Mouse (Mus musculus): ENCODE data around the gene Tbr1. TPM values are rescaled to one million over a fixed set of nuclear protein-coding genes. Genes with fewer than 3 reads are reported as not detected.

The Tbr1 gene
- polyA plus RNA-seq, 1 experiment from 2014 or later, result 0.04 TPM

DNA sequence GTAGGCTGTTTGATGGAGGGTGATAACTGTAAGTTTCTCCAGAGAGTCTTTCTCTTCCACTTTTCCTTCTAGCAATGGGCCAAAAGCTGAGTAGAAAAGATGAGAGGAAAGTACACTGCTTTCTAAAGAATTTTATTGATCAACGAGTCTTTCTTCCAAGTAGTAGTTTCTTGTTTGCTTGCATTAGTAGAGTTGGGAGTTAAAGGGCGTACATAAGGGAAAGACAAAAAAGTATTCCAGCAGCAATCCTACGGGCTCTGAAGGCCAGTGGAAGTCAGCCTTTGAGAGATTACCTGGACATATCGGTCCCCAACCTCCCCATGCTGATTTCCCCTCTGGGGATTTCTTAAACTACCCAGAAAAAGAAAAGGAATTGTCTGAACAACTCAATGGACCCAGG lies 8.0 kb downstream of the Tbr1 start:
- DNase-seq (ENCODE audit: low spot score) (no peak), ATAC-seq (replicated peaks; ENCODE audit: low FRiP score, low read depth) (no peak)
- no peak for TF ChIP-seq CTCF (IDR thresholded peaks at IDR 0.05; ENCODE audit: low read depth)
- no peak overlapping the region for H3K4me3 ChIP-seq (replicated peaks; ENCODE audit: low read depth, low read length)
- no peak overlapping the region for H3K9ac ChIP-seq (ENCODE audit: low read depth, low read length)
- H3K4me2 ChIP-seq (ENCODE audit: low read length), result no peak overlapping the region
- 42% methylated on average over 4 of the region's 4 CpGs for WGBS
- H3K27me3 ChIP-seq (ENCODE audit: insufficient read depth, low read length), result peaks cover 79% of the 10 kb centered on the region
- H3K36me3 ChIP-seq (ENCODE audit: insufficient read depth, low read length), result no peaks in the 10 kb centered on the region
- peaks cover 19% of the 10 kb centered on the region for H3K4me1 ChIP-seq (replicated peaks; ENCODE audit: insufficient read depth, low read length)
- no peak overlapping the region for H3K27ac ChIP-seq
- no peaks in the 10 kb centered on the region for H3K9me3 ChIP-seq (replicated peaks; ENCODE audit: low read length)

DNA sequence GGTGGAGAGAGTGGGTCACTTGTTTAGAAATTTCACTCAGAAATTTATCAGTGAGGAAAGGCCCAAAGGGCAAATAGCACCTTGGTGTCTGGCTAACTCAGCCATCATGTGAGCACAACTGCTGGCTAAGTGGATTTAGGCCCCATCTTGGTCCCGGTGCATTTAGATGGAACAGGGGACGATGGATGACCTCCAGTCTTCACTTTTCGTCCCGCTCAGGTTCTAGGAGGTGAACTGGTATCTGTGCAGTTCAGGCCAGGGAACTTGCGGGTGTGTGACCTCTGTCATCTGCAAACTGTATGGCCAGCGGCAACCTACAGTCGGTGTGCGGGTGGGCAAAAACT lies 8.4 kb downstream of the Tbr1 start:
- WGBS, result 24% methylated on average over 8 of the region's 8 CpGs
- H3K27ac ChIP-seq, result no peak overlapping the region
- ATAC-seq (replicated peaks; ENCODE audit: low FRiP score, low read depth), result no peak

DNA sequence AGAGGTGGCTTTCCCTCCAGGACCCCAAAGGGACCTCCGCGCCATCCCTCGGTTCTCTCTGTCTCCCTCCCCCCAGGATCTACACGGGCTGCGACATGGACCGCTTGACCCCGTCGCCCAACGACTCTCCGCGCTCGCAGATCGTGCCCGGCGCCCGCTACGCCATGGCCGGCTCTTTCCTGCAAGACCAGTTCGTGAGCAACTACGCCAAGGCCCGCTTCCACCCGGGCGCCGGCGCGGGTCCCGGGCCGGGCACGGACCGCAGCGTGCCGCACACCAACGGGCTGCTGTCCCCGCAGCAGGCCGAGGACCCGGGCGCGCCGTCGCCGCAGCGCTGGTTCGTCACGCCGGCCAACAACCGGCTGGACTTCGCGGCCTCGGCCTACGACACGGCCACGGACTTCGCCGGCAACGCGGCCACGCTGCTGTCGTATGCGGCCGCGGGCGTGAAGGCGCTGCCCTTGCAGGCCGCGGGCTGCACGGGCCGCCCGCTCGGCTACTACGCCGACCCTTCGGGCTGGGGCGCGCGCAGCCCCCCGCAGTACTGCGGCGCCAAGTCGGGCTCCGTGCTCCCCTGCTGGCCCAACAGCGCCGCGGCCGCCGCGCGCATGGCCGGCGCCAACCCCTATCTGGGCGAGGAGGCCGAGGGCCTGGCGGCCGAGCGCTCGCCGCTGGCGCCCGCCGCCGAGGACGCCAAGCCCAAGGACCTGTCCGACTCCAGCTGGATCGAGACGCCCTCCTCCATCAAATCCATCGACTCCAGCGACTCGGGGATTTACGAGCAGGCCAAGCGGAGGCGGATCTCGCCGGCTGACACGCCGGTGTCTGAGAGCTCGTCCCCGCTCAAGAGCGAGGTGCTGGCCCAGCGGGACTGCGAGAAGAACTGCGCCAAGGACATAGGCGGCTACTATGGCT lies 9.0 kb downstream of the Tbr1 start:
- Histone ChIP-seq H3K9ac (ENCODE audit: low read depth, low read length) (peak overlapping the region; percentile 47), H3K4me2 (ENCODE audit: low read length) (peak overlapping the region; percentile 78), H3K36me3 (ENCODE audit: insufficient read depth, low read length) (no peaks in the 10 kb centered on the region), H3K27ac (no peak overlapping the region), H3K4me3 (replicated peaks; ENCODE audit: low read depth, low read length) (peak overlapping the region; percentile 44), H3K4me1 (replicated peaks; ENCODE audit: insufficient read depth, low read length) (peaks cover 21% of the 10 kb centered on the region), H3K9me3 (replicated peaks; ENCODE audit: low read length) (no peaks in the 10 kb centered on the region), H3K27me3 (ENCODE audit: insufficient read depth, low read length) (peaks cover 70% of the 10 kb centered on the region)
- ATAC-seq (replicated peaks; ENCODE audit: low FRiP score, low read depth) (peak; percentile 62), DNase-seq (ENCODE audit: low spot score) (peak; percentile 52)
- WGBS, result 2% methylated on average over 110 of the region's 121 CpGs
- peak; percentile 10; the same call in 1 of the 2 replicates for TF ChIP-seq CTCF (IDR thresholded peaks at IDR 0.05; ENCODE audit: low read depth)

More for the DNA sequence above, 8.4 kb downstream of the Tbr1 start:
- H3K4me3 ChIP-seq (replicated peaks; ENCODE audit: low read depth, low read length), result peak overlapping the region; percentile 44; the same call in 1 of the 2 replicates
- H3K27me3 ChIP-seq (ENCODE audit: insufficient read depth, low read length), result peaks cover 76% of the 10 kb centered on the region
- H3K9ac ChIP-seq (ENCODE audit: low read depth, low read length), result no peak overlapping the region
- H3K9me3 ChIP-seq (replicated peaks; ENCODE audit: low read length), result no peaks in the 10 kb centered on the region
- no peak for DNase-seq (ENCODE audit: low spot score)
- H3K36me3 ChIP-seq (ENCODE audit: insufficient read depth, low read length), result no peaks in the 10 kb centered on the region
- H3K4me2 ChIP-seq (ENCODE audit: low read length), result peak overlapping the region; percentile 78
- H3K4me1 ChIP-seq (replicated peaks; ENCODE audit: insufficient read depth, low read length), result peaks cover 21% of the 10 kb centered on the region
- TF ChIP-seq CTCF (IDR thresholded peaks at IDR 0.05; ENCODE audit: low read depth), result no peak

DNA sequence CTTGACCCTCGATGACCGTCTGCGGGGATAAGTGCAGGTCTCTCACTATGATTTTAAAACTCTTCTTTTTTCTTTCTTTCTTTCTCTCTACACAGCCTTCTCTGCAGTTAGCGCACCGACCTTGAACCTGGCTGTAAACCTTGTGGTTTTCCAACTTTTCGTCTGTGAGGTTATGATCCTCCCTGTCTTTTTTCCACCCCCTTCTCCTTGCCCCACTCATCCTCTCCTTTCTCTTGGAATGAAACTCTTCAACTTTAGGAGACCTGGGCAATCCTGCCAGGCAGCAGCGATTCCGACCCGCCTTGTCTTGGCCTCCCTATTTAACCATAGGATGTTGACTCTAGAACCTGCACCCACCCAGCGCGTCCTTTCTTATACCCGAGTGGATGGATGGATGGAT lies 9.8 kb downstream of the Tbr1 start:
- peak overlapping the region; percentile 47; the same call in 1 of the 2 replicates for H3K9ac ChIP-seq (ENCODE audit: low read depth, low read length)
- H3K4me3 ChIP-seq (replicated peaks; ENCODE audit: low read depth, low read length), result peak overlapping the region; percentile 44
- H3K9me3 ChIP-seq (replicated peaks; ENCODE audit: low read length), result no peaks in the 10 kb centered on the region
- no peak for TF ChIP-seq CTCF (IDR thresholded peaks at IDR 0.05; ENCODE audit: low read depth)
- H3K27ac ChIP-seq, result no peak overlapping the region
- ATAC-seq (replicated peaks; ENCODE audit: low FRiP score, low read depth), result no peak
- peaks cover 68% of the 10 kb centered on the region for H3K27me3 ChIP-seq (ENCODE audit: insufficient read depth, low read length)
- peaks cover 21% of the 10 kb centered on the region for H3K4me1 ChIP-seq (replicated peaks; ENCODE audit: insufficient read depth, low read length)
- 9% methylated on average over 12 of the region's 12 CpGs for WGBS
- peak; percentile 3 for DNase-seq (ENCODE audit: low spot score)
- H3K36me3 ChIP-seq (ENCODE audit: insufficient read depth, low read length), result no peaks in the 10 kb centered on the region
- H3K4me2 ChIP-seq (ENCODE audit: low read length), result peak overlapping the region; percentile 78

DNA sequence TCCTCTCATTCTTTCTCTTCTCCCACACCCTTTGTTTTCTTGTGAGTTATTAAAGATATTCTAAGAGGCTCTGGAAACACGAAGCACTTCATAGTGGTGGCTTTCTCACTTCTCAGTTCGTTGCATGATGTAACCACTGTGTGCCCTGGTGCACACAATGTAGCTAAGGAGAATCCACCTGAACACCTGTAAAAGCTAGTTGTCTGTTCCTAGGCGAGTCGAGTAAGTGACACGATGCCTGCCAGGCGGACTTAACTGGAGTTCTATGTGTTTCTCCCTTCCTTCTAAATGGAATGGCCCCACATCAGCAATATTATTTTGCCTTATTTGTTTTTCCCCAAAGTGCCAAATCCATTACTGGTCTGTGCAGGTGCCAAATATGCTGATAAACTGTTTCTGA lies 10.4 kb downstream of the Tbr1 start:
- Histone ChIP-seq H3K9ac (ENCODE audit: low read depth, low read length) (no peak overlapping the region), H3K9me3 (replicated peaks; ENCODE audit: low read length) (no peaks in the 10 kb centered on the region), H3K4me2 (ENCODE audit: low read length) (no peak overlapping the region), H3K36me3 (ENCODE audit: insufficient read depth, low read length) (no peaks in the 10 kb centered on the region), H3K27ac (no peak overlapping the region), H3K27me3 (ENCODE audit: insufficient read depth, low read length) (peaks cover 70% of the 10 kb centered on the region), H3K4me1 (replicated peaks; ENCODE audit: insufficient read depth, low read length) (peaks cover 21% of the 10 kb centered on the region), H3K4me3 (replicated peaks; ENCODE audit: low read depth, low read length) (no peak overlapping the region)
- 10% methylated on average over 6 of the region's 6 CpGs for WGBS
- no peak for TF ChIP-seq CTCF (IDR thresholded peaks at IDR 0.05; ENCODE audit: low read depth)
- ATAC-seq (replicated peaks; ENCODE audit: low FRiP score, low read depth) (no peak), DNase-seq (ENCODE audit: low spot score) (no peak)

DNA sequence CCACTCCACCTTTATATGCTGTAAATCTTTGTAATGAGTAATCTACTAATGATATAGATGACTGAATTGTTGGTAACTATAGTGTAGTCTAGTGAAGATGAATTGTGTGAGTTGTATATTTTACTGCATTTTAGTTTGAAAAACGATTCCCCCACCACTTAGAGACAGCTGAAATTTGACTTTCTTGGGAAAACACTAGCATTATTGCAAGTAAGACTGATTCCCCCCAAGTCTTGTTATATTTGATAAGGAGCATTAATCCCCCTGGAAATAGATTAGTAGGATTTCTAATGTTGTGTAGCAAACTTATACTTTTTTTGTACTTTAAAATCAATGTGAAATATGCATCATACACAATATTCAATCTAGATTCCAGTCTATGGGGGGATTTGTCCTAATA lies 10.8 kb downstream of the Tbr1 start:
- ATAC-seq (replicated peaks; ENCODE audit: low FRiP score, low read depth), result no peak
- TF ChIP-seq CTCF (IDR thresholded peaks at IDR 0.05; ENCODE audit: low read depth), result no peak
- H3K4me3 ChIP-seq (replicated peaks; ENCODE audit: low read depth, low read length), result no peak overlapping the region
- peaks cover 21% of the 10 kb centered on the region for H3K4me1 ChIP-seq (replicated peaks; ENCODE audit: insufficient read depth, low read length)
- no peak overlapping the region for H3K4me2 ChIP-seq (ENCODE audit: low read length)
- no peaks in the 10 kb centered on the region for H3K36me3 ChIP-seq (ENCODE audit: insufficient read depth, low read length)
- WGBS, result 26% methylated on average over 1 of the region's 1 CpGs
- H3K27me3 ChIP-seq (ENCODE audit: insufficient read depth, low read length), result peaks cover 67% of the 10 kb centered on the region
- no peak overlapping the region for H3K9ac ChIP-seq (ENCODE audit: low read depth, low read length)
- H3K27ac ChIP-seq, result no peak overlapping the region
- peak; percentile 4 for DNase-seq (ENCODE audit: low spot score)
- H3K9me3 ChIP-seq (replicated peaks; ENCODE audit: low read length), result no peaks in the 10 kb centered on the region

Data from kidney, postnatal 0 days (tissue).